Mouse (Mus musculus): ENCODE results near the gene Actr2.

The Actr2 gene

DNA sequence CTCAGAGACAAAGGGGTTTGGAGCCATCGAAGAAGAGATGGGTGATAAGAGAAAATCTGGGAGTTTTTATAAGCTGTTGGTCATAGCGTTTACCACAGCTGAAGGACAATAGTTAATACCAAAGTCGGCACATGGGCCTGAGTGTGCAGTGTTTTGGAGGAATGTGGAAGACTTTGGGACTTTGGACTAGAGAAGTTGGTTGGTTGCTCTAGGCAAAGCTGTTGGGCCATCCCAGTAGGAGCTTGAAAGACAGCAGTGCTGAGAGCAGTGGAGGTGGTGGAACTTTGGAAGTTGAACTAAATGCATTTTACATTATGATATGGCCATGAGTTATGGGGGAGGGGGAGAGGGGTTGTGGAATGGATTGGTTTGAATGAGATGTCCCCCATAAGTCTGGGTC is 99.3 kb downstream of the Actr2 start:
- no peak for DNase-seq (ENCODE audit: low read depth, low spot score)
